Mouse (Mus musculus): ENCODE measurements around the gene Sftpd. TPM values are rescaled to one million over a fixed set of nuclear protein-coding genes. Genes with fewer than 3 reads are reported as not detected.

Sftpd gene
- not detected for total RNA-seq (2021)
- long read RNA-seq, experiment 1 = 0 reads
- long read RNA-seq, experiment 2 = 0 reads

DNA sequence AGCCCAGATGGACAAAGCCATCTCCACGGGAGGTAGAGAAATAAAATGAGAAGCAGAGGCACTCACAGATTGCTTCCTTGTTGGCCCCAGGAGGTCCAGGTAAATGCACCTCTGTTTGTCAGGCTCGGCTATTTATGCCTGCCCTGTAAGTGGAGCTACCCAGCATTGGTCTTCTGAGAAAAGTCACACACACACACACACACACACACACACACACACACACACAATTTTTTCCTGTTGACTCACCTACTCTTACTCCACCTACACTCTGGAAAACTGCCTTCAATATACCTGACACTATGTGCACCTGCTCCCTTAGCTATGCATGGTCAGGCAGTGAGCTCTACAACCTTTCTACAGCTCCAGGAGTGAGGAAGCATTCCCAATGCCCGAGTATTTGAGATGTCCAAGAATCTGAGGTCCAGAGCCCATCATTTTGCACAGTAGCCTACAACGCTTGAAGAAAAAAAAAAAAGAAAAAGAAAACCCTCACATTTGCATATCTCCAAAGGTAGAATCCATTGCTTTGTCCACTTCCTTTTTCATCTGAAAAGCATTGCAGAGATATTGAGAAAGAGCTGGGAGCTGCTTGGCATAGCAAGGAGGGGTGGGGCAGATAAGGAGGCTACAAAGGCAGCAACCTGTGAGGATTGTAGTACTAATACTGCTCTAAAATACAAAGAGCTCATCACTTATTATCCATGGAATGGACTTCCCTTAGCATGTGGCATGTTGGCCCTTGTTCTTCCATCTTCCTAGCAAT lies at the start of gene Sftpd:
Gene Sftpd, minus strand, starts transcription at position 91 of the 763 bp plus-strand sequence.
- no peak for DNase-seq (ENCODE audit: low spot score in 2 of 2)

GRCm38 (mm10) chr14:41198037-41198730 lies 13.2 kb upstream of the Sftpd start:
- DNase-seq (ENCODE audit: low spot score in 2 of 2) = no peak

DNA sequence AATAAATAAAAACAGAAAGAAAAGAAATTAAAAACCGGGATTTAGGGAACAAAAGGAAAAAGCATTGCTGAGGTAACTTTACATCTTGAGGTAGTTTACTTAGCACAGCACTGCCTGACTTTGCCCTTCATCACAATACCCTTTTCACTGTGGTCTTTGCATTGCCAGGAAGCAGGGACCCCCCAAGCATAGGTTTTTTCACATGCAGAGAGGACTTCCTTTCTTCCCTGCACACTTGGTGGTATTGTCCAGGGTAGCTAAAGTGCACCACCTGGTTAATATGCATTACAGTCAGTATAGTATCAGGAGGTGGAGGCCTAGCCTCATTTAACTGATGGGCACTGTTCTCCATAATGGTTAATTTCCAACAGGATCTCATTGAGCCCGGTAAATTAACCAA lies 4.5 kb upstream of the Sftpd start:
- DNase-seq (ENCODE audit: low spot score in 2 of 2) = no peak

DNA sequence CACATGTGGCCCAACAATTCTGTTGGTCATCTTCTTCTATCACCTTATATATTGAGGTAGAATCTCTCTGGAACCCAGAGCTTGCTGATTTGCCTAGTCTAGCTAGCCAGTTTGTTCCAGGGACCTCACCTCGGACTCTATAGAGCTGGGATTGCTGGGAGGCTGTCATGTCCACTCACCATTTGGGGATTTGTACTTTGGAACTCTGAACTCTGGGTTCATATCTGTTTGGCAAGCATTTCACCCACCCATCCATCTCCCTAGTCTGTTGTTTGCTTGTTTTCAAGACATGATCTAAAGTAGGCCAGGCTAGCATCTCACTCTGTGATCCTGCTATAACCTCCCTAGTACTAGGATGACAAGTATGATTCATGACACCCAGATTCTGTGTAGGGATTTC lies 10.1 kb downstream of the Sftpd start:
- DNase-seq (ENCODE audit: low spot score in 2 of 2) = no peak

GRCm38 (mm10) chr14:41170514-41170913 lies 14.4 kb downstream of the Sftpd start:
- DNase-seq (ENCODE audit: low spot score in 2 of 2) = no peak

DNA sequence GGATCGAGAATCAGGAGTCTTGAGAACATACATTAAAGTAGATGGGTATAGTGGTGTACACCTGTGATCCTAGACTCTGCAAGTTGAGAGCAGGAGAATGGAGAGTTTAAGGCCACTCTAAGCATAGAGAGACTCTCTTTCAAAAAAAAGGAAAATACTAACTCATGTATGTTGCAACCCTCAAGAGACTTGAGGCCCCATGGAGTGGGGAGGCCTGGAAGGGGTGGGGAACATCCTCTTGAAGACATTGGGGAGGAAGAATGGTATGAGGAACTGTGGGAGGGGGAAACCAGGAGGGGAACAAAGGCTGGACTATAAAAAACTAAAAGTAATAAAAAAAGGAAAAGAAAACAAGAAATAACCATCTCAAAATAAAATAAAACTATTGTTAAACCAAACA lies 16.4 kb downstream of the Sftpd start:
- no peak for DNase-seq (ENCODE audit: low spot score in 2 of 2)

- DNase-seq (ENCODE audit: low spot score in 2 of 2) = no peak
Observed at GRCm38 (mm10) chr14:41167278-41167677, 17.7 kb downstream of the Sftpd start.

GRCm38 (mm10) chr14:41162663-41163062 lies 22.3 kb downstream of the Sftpd start:
- DNase-seq (ENCODE audit: low spot score in 2 of 2) = peak in 1 of 2 experiments; percentile 23

- DNase-seq (ENCODE audit: low spot score in 2 of 2) = no peak
Observed at GRCm38 (mm10) chr14:41160743-41161142, 24.2 kb downstream of the Sftpd start.

- no peak for DNase-seq (ENCODE audit: low spot score in 2 of 2)
Observed at GRCm38 (mm10) chr14:41160076-41160475, 24.9 kb downstream of the Sftpd start.

DNA sequence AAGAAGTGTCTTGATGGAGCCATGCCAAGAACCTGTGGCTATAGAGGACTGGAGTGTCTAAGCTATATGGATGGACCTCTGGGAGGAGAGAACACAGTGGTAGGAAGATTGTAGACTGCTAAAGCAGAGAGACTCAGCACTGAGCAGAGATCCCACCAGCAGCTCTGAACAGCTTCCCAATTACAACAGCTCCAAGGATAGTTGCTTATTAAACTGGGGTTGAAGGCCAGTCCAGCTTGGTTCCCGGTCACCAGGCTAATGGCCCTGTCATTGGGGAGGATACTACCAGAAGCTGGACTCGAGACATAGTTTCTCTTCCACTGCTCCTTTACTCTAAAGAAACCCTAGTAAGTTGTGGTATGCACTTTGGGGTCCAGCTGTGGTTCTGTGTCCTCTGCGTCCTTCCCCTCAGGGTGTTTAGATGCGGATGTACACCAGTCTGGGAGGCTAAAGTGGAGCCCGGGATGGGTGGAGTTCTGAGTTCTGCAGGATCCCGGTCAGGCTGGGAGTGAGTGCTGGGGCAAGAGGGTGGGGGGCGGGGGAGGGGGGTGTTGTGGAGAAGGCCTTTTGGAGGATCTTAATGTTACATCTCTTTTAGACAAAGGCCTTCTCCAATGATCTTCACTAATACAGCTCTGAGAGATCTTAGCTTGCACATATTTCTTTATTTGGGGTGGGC lies 33.6 kb downstream of the Sftpd start, which contains the start of gene Mbl1:
Gene Mbl1, plus strand, starts transcription at position 239 of the 679 bp plus-strand sequence.
- DNase-seq (ENCODE audit: low spot score in 2 of 2) = no peak

DNA sequence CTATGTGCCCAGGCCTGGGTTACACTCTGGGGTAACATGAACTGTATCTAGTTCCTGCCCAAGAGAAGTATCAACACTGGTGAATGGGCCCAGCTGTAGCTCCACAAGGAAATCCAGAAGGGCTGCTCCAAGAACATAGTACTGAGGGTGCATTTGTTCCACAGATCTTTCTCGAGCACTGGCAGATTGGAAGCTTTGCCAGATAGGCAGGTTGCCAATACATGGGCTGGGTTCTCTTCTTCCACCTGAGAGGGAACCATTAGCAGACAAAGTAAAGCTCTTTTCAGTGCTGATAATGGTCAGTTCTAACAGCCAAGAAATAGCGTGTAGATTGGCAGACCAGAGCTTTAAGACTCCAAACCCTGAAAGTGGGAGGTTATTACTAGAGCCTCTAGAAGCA lies 37.6 kb downstream of the Sftpd start:
- no peak for DNase-seq (ENCODE audit: low spot score in 2 of 2)

GRCm38 (mm10) chr14:41146922-41147321 lies 38.0 kb downstream of the Sftpd start:
- no peak for DNase-seq (ENCODE audit: low spot score in 2 of 2)

GRCm38 (mm10) chr14:41146035-41146434 lies 38.9 kb downstream of the Sftpd start:
- DNase-seq (ENCODE audit: low spot score in 2 of 2) = no peak

DNA sequence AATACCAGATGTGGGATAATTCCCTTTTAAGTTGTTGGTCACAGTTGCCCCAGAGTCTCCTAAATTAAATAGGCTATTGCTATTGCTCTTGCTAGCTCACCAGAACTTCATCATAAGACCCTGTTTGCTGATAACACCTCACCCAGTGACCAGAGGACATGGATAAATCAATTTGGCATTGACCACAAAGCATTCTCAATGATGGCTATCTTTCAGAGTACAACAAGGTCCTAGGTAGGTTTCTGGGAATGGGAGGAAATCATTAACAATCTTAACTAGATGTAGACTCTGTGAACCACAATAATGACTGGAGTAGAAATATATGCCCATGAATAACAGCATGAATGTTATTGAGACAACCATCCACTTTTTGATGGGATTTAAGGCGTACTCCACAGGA lies 44.3 kb downstream of the Sftpd start:
- DNase-seq (ENCODE audit: low spot score in 2 of 2) = no peak

GRCm38 (mm10) chr14:41137006-41137405 lies 47.9 kb downstream of the Sftpd start:
- DNase-seq (ENCODE audit: low spot score in 2 of 2) = no peak

GRCm38 (mm10) chr14:41131540-41131939 lies 53.4 kb downstream of the Sftpd start, which contains the start of gene Sftpa1:
Gene Sftpa1, plus strand, starts transcription at chr14:41131782.
- DNase-seq (ENCODE audit: low spot score in 2 of 2) = no peak

DNA sequence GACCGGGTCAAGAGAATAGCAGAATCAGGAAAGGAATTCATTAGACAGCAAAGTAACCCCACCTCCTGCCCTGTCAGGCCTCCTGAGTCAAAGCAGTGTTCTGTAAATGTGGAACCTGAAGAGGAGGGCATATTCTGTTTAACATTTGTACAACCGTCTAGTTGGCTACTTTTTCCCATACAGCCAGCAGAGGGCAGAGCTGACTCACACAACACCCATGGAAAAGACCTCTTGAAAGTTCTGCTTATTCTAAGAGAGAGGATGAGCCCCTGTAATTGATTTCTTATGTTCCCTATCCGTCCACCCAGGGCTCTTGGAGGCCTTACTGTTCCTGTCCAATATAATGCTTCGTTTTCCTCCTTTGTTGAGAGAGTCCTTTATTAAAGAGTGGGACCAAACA lies 57.0 kb downstream of the Sftpd start:
- peak; percentile 37 to 39 for DNase-seq (ENCODE audit: low spot score in 2 of 2)

DNA sequence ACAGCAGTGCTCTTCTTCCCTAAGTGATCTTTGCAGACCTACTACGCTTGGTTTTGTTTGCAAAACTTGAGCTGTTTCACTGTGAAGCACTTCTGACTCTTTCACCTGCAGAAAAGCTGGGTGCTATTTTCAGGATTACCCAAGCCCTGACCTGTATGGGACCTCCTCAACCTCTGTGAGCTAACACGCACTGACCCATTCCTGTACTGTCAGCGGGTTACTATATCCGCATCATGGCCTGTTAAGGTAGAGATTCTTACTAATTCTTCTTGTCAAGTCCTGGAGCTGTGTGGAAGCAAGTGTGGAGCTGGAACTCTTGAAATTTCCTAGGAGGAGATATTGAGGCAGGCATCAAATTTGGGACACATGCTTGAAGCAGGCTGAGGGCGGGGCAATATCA lies 60.3 kb downstream of the Sftpd start:
- DNase-seq (ENCODE audit: low spot score in 2 of 2) = no peak
